Mouse (Mus musculus) limb, embryonic 12.5 days (tissue): Measurements from ENCODE around the gene Krt24. TPM values are rescaled to one million over a fixed set of nuclear protein-coding genes. Genes with fewer than 3 reads are reported as not detected.
"Not testable (repeated sequence)": the region's sequence is repeated elsewhere in the genome, so short reads cannot be mapped to it uniquely, and the experiment has no call there.

Source experiments
- ATAC-seq: fragments of 200-750 bp; cut with Nextera tagmentation; 2 replicates; pipeline ENCODE4 v1.8.0; 2017; ENCODE audit warnings: low read depth, moderate TSS enrichment; ENCODE audit not compliant: insufficient number of reproducible peaks, insufficient read depth, low FRiP score, low TSS enrichment
- H3K27ac ChIP-seq: fragments of 300-500 bp; sonication (generic); 2 replicates; pipeline ENCODE4 v1.5.1; 2016; ENCODE audit warnings: mild to moderate bottlenecking, moderate library complexity
- H3K27me3 ChIP-seq: fragments of 300-500 bp; sonication (generic); 2 replicates; pipeline ENCODE4 v1.6.1; 2016; ENCODE audit warnings: mild to moderate bottlenecking, moderate library complexity
- H3K36me3 ChIP-seq: fragments of 300-500 bp; sonication (generic); 2 replicates; pipeline ENCODE4 v1.6.1; 2016; ENCODE audit warnings: mild to moderate bottlenecking, moderate library complexity
- H3K4me1 ChIP-seq: fragments of 300-500 bp; sonication (generic); replicated peaks from 2 replicates; pipeline ENCODE4 v1.6.1; 2016
- H3K4me2 ChIP-seq: fragments of 300-500 bp; sonication (generic); 2 replicates; pipeline ENCODE4 v1.6.1; 2016; ENCODE audit warnings: mild to moderate bottlenecking, moderate library complexity
- H3K4me3 ChIP-seq: fragments of 300-500 bp; sonication (generic); replicated peaks from 2 replicates; pipeline ENCODE4 v1.5.1; 2016; ENCODE audit warnings: mild to moderate bottlenecking
- H3K9ac ChIP-seq: fragments of 300-500 bp; sonication (generic); replicated peaks from 2 replicates; pipeline ENCODE4 v1.6.1; 2016; ENCODE audit warnings: mild to moderate bottlenecking, moderate library complexity
- H3K9me3 ChIP-seq: fragments of 300-500 bp; sonication (generic); 2 replicates; pipeline ENCODE4 v1.6.1; 2016; ENCODE audit warnings: mild to moderate bottlenecking, moderate library complexity
- WGBS: fragments of 180-500 bp; shearing (Covaris S2); methylation state at CpG from one replicate; pipeline ENCODE4 v1.1.7; 2016; 5-methylcytosine and 5-hydroxymethylcytosine counted together
- polyA plus RNA-seq: library from polyadenylated mRNA; unstranded; fragments of >200 nt; fragmentation: Nextera tagmentation; extraction: Ambion mirVana; gene quantifications from 2 replicates; pipeline ENCODE4 v1.2.1, GENCODE M21; 2016

The Krt24 gene
- polyA plus RNA-seq, 1 experiment from 2014 or later: 0.21 TPM

GRCm38 (mm10) chr11:99253893-99254292 is 31.2 kb downstream of the Krt24 start:
- 59% methylated on average over 2 of the region's 2 CpGs for WGBS
- no peak overlapping the region for H3K9ac ChIP-seq
- no peak overlapping the region for H3K4me2 ChIP-seq
- no peaks in the 10 kb centered on the region for H3K27me3 ChIP-seq
- no peak overlapping the region for H3K27ac ChIP-seq
- H3K4me1 ChIP-seq: no peaks in the 10 kb centered on the region
- H3K9me3 ChIP-seq: no peaks in the 10 kb centered on the region
- no peaks in the 10 kb centered on the region for H3K36me3 ChIP-seq
- H3K4me3 ChIP-seq: no peak overlapping the region
- no peak for ATAC-seq

GRCm38 (mm10) chr11:99252671-99253070 is 32.4 kb downstream of the Krt24 start:
- ATAC-seq: no peak
- Histone ChIP-seq H3K9me3 (no peaks in the 10 kb centered on the region), H3K36me3 (no peaks in the 10 kb centered on the region), H3K27me3 (no peaks in the 10 kb centered on the region), H3K4me1 (no peaks in the 10 kb centered on the region), H3K4me3 (no peak overlapping the region), H3K4me2 (no peak overlapping the region), H3K27ac (no peak overlapping the region), H3K9ac (no peak overlapping the region; the same call in 1 of the 2 replicates)
- 74% methylated on average over 8 of the region's 8 CpGs for WGBS

GRCm38 (mm10) chr11:99250666-99251065 is 34.4 kb downstream of the Krt24 start:
- no peak overlapping the region for H3K27ac ChIP-seq
- no peak overlapping the region for H3K4me2 ChIP-seq
- no peak overlapping the region for H3K4me3 ChIP-seq
- H3K9me3 ChIP-seq: no peaks in the 10 kb centered on the region
- H3K4me1 ChIP-seq: no peaks in the 10 kb centered on the region
- no peaks in the 10 kb centered on the region for H3K27me3 ChIP-seq
- ATAC-seq: no peak
- H3K9ac ChIP-seq: no peak overlapping the region
- H3K36me3 ChIP-seq: no peaks in the 10 kb centered on the region
- 74% methylated on average over 3 of the region's 3 CpGs for WGBS

GRCm38 (mm10) chr11:99250241-99250640 is 34.8 kb downstream of the Krt24 start:
- no peaks in the 10 kb centered on the region for H3K9me3 ChIP-seq
- H3K4me1 ChIP-seq: no peaks in the 10 kb centered on the region
- H3K4me3 ChIP-seq: no peak overlapping the region
- H3K4me2 ChIP-seq: no peak overlapping the region
- ATAC-seq: no peak
- no peak overlapping the region for H3K27ac ChIP-seq
- H3K36me3 ChIP-seq: no peaks in the 10 kb centered on the region
- H3K9ac ChIP-seq: no peak overlapping the region
- WGBS: 61% methylated on average over 5 of the region's 5 CpGs
- no peaks in the 10 kb centered on the region for H3K27me3 ChIP-seq

GRCm38 (mm10) chr11:99249115-99249514 is 35.9 kb downstream of the Krt24 start:
- H3K9me3 ChIP-seq: no peaks in the 10 kb centered on the region
- WGBS: 65% methylated on average over 4 of the region's 4 CpGs
- no peaks in the 10 kb centered on the region; the same call in 1 of the 2 replicates for H3K27me3 ChIP-seq
- H3K4me1 ChIP-seq: peaks cover under 1% of the 10 kb centered on the region; the same call in 1 of the 2 replicates
- H3K36me3 ChIP-seq: no peaks in the 10 kb centered on the region
- H3K27ac ChIP-seq: no peak overlapping the region
- H3K9ac ChIP-seq: no peak overlapping the region
- H3K4me3 ChIP-seq: no peak overlapping the region
- no peak overlapping the region for H3K4me2 ChIP-seq
- ATAC-seq: no peak

- H3K36me3 ChIP-seq: no peaks in the 10 kb centered on the region
- peaks cover 6% of the 10 kb centered on the region; the same call in 1 of the 2 replicates for H3K4me1 ChIP-seq
- no peak overlapping the region for H3K4me2 ChIP-seq
- no peak overlapping the region for H3K4me3 ChIP-seq
- no peak overlapping the region for H3K27ac ChIP-seq
- ATAC-seq: no peak
- H3K27me3 ChIP-seq: no peaks in the 10 kb centered on the region; the same call in 1 of the 2 replicates
- H3K9me3 ChIP-seq: no peaks in the 10 kb centered on the region
- 93% methylated on average over 4 of the region's 4 CpGs for WGBS
- H3K9ac ChIP-seq: no peak overlapping the region
These were observed 37.1 kb downstream of the Krt24 start for GRCm38 (mm10) chr11:99247916-99248315.

GRCm38 (mm10) chr11:99244519-99244918 is 40.5 kb downstream of the Krt24 start:
- not testable (repeated sequence) for H3K4me2 ChIP-seq, H3K36me3 ChIP-seq, H3K27me3 ChIP-seq, H3K4me1 ChIP-seq, H3K27ac ChIP-seq, H3K9ac ChIP-seq, H3K4me3 ChIP-seq, ATAC-seq, H3K9me3 ChIP-seq
- 47% methylated on average over 3 of the region's 3 CpGs for WGBS

- WGBS: 5% methylated on average over 17 of the region's 17 CpGs
- Histone ChIP-seq H3K4me1 (peaks cover 6% of the 10 kb centered on the region; the same call in 1 of the 2 replicates), H3K9me3 (no peaks in the 10 kb centered on the region), H3K4me2 (peak within 1 kb of the TSS; percentile 54), H3K4me3 (peak within 1 kb of the TSS; percentile 24), H3K27ac (no peak within 1 kb of the TSS), H3K27me3 (no peaks in the 10 kb centered on the region; the same call in 1 of the 2 replicates), H3K9ac (peak within 1 kb of the TSS; percentile 24), H3K36me3 (no peaks in the 10 kb centered on the region)
- ATAC-seq: no peak
These were observed 41.2 kb downstream of the Krt24 start, which contains the start of gene Krt222 for GRCm38 (mm10) chr11:99243820-99244374. TSS of gene Krt222 (minus strand) at chr11:99244085.

- Histone ChIP-seq H3K9ac (peak overlapping the region; percentile 24), H3K4me1 (peaks cover 6% of the 10 kb centered on the region; the same call in 1 of the 2 replicates), H3K4me2 (peak overlapping the region; percentile 54), H3K27me3 (no peaks in the 10 kb centered on the region; the same call in 1 of the 2 replicates), H3K36me3 (no peaks in the 10 kb centered on the region), H3K9me3 (no peaks in the 10 kb centered on the region), H3K4me3 (peak overlapping the region; percentile 24), H3K27ac (no peak overlapping the region)
- no peak for ATAC-seq
- 36% methylated on average over 3 of the region's 3 CpGs for WGBS
These were observed 41.8 kb downstream of the Krt24 start for GRCm38 (mm10) chr11:99243200-99243819.

GRCm38 (mm10) chr11:99242056-99242455 is 43.0 kb downstream of the Krt24 start:
- Histone ChIP-seq H3K27me3 (no peaks in the 10 kb centered on the region; the same call in 1 of the 2 replicates), H3K4me3 (no peak overlapping the region), H3K27ac (no peak overlapping the region), H3K36me3 (no peaks in the 10 kb centered on the region), H3K9ac (no peak overlapping the region), H3K9me3 (no peaks in the 10 kb centered on the region), H3K4me1 (peaks cover 6% of the 10 kb centered on the region; the same call in 1 of the 2 replicates), H3K4me2 (no peak overlapping the region)
- 71% methylated on average over 5 of the region's 5 CpGs for WGBS
- ATAC-seq: no peak

- Histone ChIP-seq H3K9ac (no peak overlapping the region), H3K4me1 (no peaks in the 10 kb centered on the region), H3K27ac (no peak overlapping the region), H3K4me2 (no peak overlapping the region), H3K36me3 (no peaks in the 10 kb centered on the region), H3K9me3 (no peaks in the 10 kb centered on the region), H3K4me3 (no peak overlapping the region), H3K27me3 (no peaks in the 10 kb centered on the region)
- 58% methylated on average over 14 of the region's 14 CpGs for WGBS
- ATAC-seq: no peak
These were observed 46.6 kb downstream of the Krt24 start for GRCm38 (mm10) chr11:99238468-99238867.
